Mouse (Mus musculus) erythroblast, embryonic 14.5 days (primary cell): Measurements from ENCODE around the gene Mink1. TPM values are rescaled to one million over a fixed set of nuclear protein-coding genes. Genes with fewer than 3 reads are reported as not detected.
"Not testable (repeated sequence)": the region's sequence is repeated elsewhere in the genome, so short reads cannot be mapped to it uniquely, and the experiment has no call there.

Experiments
- H3K27me3 ChIP-seq: 2 replicates; pipeline ENCODE4 v1.6.1; 2012; ENCODE audit warnings: inconsistent platforms; ENCODE audit not compliant: control insufficient read depth
- H3K36me3 ChIP-seq: 2 replicates; pipeline ENCODE4 v1.6.1; 2012; ENCODE audit warnings: mild to moderate bottlenecking, inconsistent platforms; ENCODE audit not compliant: control insufficient read depth
- H3K4me1 ChIP-seq: 2 replicates; pipeline ENCODE4 v1.6.1; 2012; ENCODE audit warnings: inconsistent platforms; ENCODE audit not compliant: control insufficient read depth
- H3K4me3 ChIP-seq: replicated peaks from 2 replicates; pipeline ENCODE3; 2012; ENCODE audit warnings: moderate library complexity, mild to moderate bottlenecking, inconsistent platforms
- H3K9me3 ChIP-seq: 2 replicates; pipeline ENCODE4 v1.6.1; 2012; ENCODE audit warnings: low read length, inconsistent platforms, mixed read lengths; ENCODE audit not compliant: control insufficient read depth
- GATA1 ChIP-seq: IDR thresholded peaks from 2 replicates; pipeline ENCODE4 v1.6.1; 2012; ENCODE audit warnings: low read length, inconsistent platforms, mixed read lengths
- TAL1 ChIP-seq: IDR thresholded peaks from 3 replicates; pipeline ENCODE4 v1.6.1; 2012; ENCODE audit warnings: low read length, inconsistent platforms, mixed read lengths
- polyA plus RNA-seq: library from polyadenylated mRNA; stranded (reverse); fragments of >175 nt; gene quantifications from 2 replicates; pipeline ENCODE4 v1.2.3, GENCODE M21; 2012

The Mink1 gene
- polyA plus RNA-seq: 1.1 and 1.2 TPM in 2 replicates

- H3K4me1 ChIP-seq: peaks cover 42% of the 10 kb centered on the region
- TF ChIP-seq TAL1 (no peak), GATA1 (no peak)
- no peaks in the 10 kb centered on the region for H3K9me3 ChIP-seq
- H3K27me3 ChIP-seq: no peaks in the 10 kb centered on the region
- peaks cover 5% of the 10 kb centered on the region for H3K36me3 ChIP-seq
- peak within 1 kb of the TSS; percentile 85 for H3K4me3 ChIP-seq
Measured at GRCm38 (mm10) chr11:70562287-70562994, at the start of gene Mink1. Gene Mink1, plus strand, starts transcription at chr11:70562881.

- H3K27me3 ChIP-seq: peaks cover 24% of the 10 kb centered on the region
- no peaks in the 10 kb centered on the region for H3K36me3 ChIP-seq
- no peak overlapping the region for H3K4me3 ChIP-seq
- peaks cover 12% of the 10 kb centered on the region for H3K4me1 ChIP-seq
- H3K9me3 ChIP-seq: no peaks in the 10 kb centered on the region
- TF ChIP-seq GATA1: no peak
- TF ChIP-seq TAL1: no peak
Measured at GRCm38 (mm10) chr11:70513520-70513919, 49.2 kb upstream of the Mink1 start.

- Histone ChIP-seq H3K36me3 (no peaks in the 10 kb centered on the region), H3K4me1 (peaks cover 19% of the 10 kb centered on the region), H3K9me3 (no peaks in the 10 kb centered on the region), H3K4me3 (no peak within 1 kb of the TSS), H3K27me3 (peaks cover 19% of the 10 kb centered on the region)
- TF ChIP-seq TAL1 (no peak), GATA1 (no peak)
Measured at GRCm38 (mm10) chr11:70514288-70514687, 48.4 kb upstream of the Mink1 start, which contains the start of gene Vmo1. Gene Vmo1, minus strand, starts transcription at chr11:70514616.

- Histone ChIP-seq H3K36me3 (no peaks in the 10 kb centered on the region), H3K27me3 (peaks cover 18% of the 10 kb centered on the region), H3K9me3 (no peaks in the 10 kb centered on the region), H3K4me1 (peaks cover 35% of the 10 kb centered on the region), H3K4me3 (no peak overlapping the region)
- TF ChIP-seq GATA1 (no peak), TAL1 (no peak)
Measured at GRCm38 (mm10) chr11:70516352-70516751, 46.3 kb upstream of the Mink1 start.

GRCm38 (mm10) chr11:70518436-70518835 lies 44.2 kb upstream of the Mink1 start:
- TF ChIP-seq TAL1 (no peak), GATA1 (no peak)
- Histone ChIP-seq H3K9me3 (no peaks in the 10 kb centered on the region), H3K36me3 (no peaks in the 10 kb centered on the region), H3K4me3 (no peak overlapping the region), H3K27me3 (peaks cover 20% of the 10 kb centered on the region), H3K4me1 (peaks cover 35% of the 10 kb centered on the region)

GRCm38 (mm10) chr11:70518923-70519322 lies 43.8 kb upstream of the Mink1 start, which contains the start of gene Gltpd2:
Gene Gltpd2, plus strand, starts transcription at chr11:70519196.
- TF ChIP-seq TAL1 (no peak), GATA1 (no peak)
- H3K4me3 ChIP-seq: peak within 1 kb of the TSS; percentile 43
- H3K36me3 ChIP-seq: no peaks in the 10 kb centered on the region
- peaks cover 35% of the 10 kb centered on the region for H3K4me1 ChIP-seq
- H3K9me3 ChIP-seq: no peaks in the 10 kb centered on the region
- H3K27me3 ChIP-seq: peaks cover 20% of the 10 kb centered on the region

- H3K27me3 ChIP-seq: peaks cover 18% of the 10 kb centered on the region
- peak overlapping the region; percentile 43 for H3K4me3 ChIP-seq
- H3K36me3 ChIP-seq: no peaks in the 10 kb centered on the region
- H3K9me3 ChIP-seq: no peaks in the 10 kb centered on the region
- H3K4me1 ChIP-seq: peaks cover 39% of the 10 kb centered on the region
- no peak for TF ChIP-seq TAL1
- TF ChIP-seq GATA1: no peak
Measured at GRCm38 (mm10) chr11:70520178-70520769, 42.4 kb upstream of the Mink1 start.

- not testable (repeated sequence) for H3K9me3 ChIP-seq, H3K4me3 ChIP-seq
- peaks cover 45% of the 10 kb centered on the region for H3K4me1 ChIP-seq
- H3K27me3 ChIP-seq: peaks cover 18% of the 10 kb centered on the region
- H3K36me3 ChIP-seq: peaks cover 26% of the 10 kb centered on the region
Measured at GRCm38 (mm10) chr11:70523306-70523989, 39.2 kb upstream of the Mink1 start.

- H3K27me3 ChIP-seq: peaks cover 13% of the 10 kb centered on the region
- peaks cover 32% of the 10 kb centered on the region for H3K4me1 ChIP-seq
- H3K9me3 ChIP-seq: no peaks in the 10 kb centered on the region
- H3K36me3 ChIP-seq: peaks cover 35% of the 10 kb centered on the region
- TF ChIP-seq TAL1: no peak
- no peak for TF ChIP-seq GATA1
- H3K4me3 ChIP-seq: peak overlapping the region; percentile 69
Measured at GRCm38 (mm10) chr11:70524782-70525181, 37.9 kb upstream of the Mink1 start.
